Mouse (Mus musculus) T-cell, adult 66 days (primary cell): ENCODE measurements around the gene Sertad3. TPM values are rescaled to one million over a fixed set of nuclear protein-coding genes. Genes with fewer than 3 reads are reported as not detected.

Experiments
- total RNA-seq, 2 experiments: library from RNA; stranded (reverse); gene quantifications; 3 replicates in 1 of 2; 4 replicates in 1 of 2; pipeline ENCODE4 v1.2.4; 2023

The Sertad3 gene
- total RNA-seq = 10 to 100 TPM; 13.1 to 15.4 TPM

GRCm38 (mm10) chr7:27473156-27473834 lies at the start of gene Sertad3:
Gene Sertad3, plus strand, starts transcription at chr7:27473768.

DNA sequence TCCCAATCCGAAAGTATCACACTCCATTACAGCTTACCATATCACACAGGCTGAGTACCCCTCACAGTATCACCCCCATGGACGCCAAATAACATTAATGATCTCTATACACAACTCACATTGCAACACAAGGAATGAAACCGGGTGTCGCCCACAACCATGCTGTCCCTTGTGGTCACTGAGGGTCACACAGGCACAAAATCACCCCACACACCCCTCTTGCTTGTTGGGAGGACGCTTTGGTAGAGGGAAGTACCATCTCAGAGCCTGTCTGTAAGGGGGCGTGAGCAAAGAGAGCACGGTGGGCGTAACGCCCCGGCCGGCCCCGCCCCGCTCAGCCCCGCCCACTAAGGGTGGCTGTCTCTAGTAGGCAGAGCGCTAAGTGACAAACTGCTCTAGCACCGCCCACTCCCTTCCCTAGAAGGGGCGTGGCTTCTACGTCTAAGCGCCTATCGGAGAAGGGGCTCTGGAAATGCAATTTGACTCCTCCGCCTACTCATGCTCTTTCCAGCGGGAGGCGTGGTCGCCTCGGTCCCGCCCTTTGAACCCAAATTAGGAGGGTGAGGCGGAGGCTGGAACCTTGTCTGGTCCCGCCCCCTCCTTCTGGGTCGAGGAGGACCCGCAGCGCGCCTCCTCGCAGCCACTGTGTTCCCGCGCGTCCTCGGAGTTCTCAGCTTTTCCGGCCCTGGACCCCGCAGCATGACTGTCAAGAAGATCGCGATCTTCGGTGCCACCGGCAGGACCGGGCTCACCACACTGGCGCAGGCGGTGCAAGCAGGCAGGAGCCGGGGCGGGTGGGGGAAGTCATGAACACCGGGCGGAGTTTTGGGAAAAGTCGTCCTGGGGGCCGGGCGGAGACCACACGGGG lies 25.9 kb upstream of the Sertad3 start, which contains the start of the genes Sptbn4 and Blvrb:
TSS of gene Sptbn4 (minus strand) at position 268 of the 868 bp plus-strand sequence.
TSS of gene Blvrb (plus strand) at position 560 of the 868 bp plus-strand sequence.

GRCm38 (mm10) chr7:27486770-27487697 lies 13.5 kb downstream of the Sertad3 start, which contains the start of gene Sertad1:
Gene Sertad1, plus strand, starts transcription at chr7:27486910.

DNA sequence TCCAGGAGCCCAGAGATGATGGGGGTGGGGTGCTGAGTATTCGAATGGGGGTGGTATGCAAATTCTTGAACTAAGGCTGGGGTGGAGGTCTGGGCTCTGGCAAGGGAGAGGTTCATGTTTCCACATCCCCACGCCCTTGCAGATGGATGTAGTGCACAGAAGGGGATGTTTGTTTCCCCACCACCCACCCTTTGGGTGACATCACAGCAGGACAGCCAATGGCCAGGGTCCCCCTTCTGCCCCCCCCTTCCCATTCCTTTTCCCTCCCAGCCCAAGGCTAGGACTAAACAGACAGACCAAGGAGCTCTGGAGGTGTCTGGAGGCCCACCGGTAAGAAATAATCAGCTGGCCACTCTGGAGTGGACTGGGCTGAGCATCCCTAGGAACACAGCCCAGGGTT lies 25.5 kb downstream of the Sertad3 start, which contains the start of gene Prx:
TSS of gene Prx (plus strand) at position 289 of the 400 bp plus-strand sequence.

GRCm38 (mm10) chr7:27522967-27523366 lies 49.4 kb downstream of the Sertad3 start, which contains the start of gene Hipk4:
Gene Hipk4, plus strand, starts transcription at chr7:27523267.

Other genes starting within 250 kb of the Sertad3 start
- 10 to 100 TPM; 14.9 TPM for gene Itpkc, start 245.1 kb upstream of the Sertad3 start, total RNA-seq
- gene Coq8b, start 240.7 kb upstream of the Sertad3 start, total RNA-seq = 10 to 100 TPM; 14.7 to 22.1 TPM
- 1 to 10 TPM; 2.2 to 3.0 TPM for gene Numbl, start 215.3 kb upstream of the Sertad3 start, total RNA-seq
- under 1 TPM; 0.56 to 0.90 TPM for gene Ltbp4, start 136.1 kb upstream of the Sertad3 start, total RNA-seq
- gene Shkbp1, start 117.7 kb upstream of the Sertad3 start, total RNA-seq = 10 to 100 TPM; 80.3 to 82.3 TPM
- gene Gm20479, start 116.3 kb upstream of the Sertad3 start, total RNA-seq = 1 to 10 TPM; 1.4 to 6.8 TPM
- gene Sptbn4, start 26.1 kb upstream of the Sertad3 start, total RNA-seq = not detected
- gene Blvrb, start 25.8 kb upstream of the Sertad3 start, total RNA-seq = 10 to 100 TPM; 11.0 to 13.4 TPM
- 10 to 100 TPM; 32.9 to 42.1 TPM for gene Sertad1, start 13.1 kb downstream of the Sertad3 start, total RNA-seq
- 1 to 10 TPM; 1.5 to 1.6 TPM for gene Prx, start 25.6 kb downstream of the Sertad3 start, total RNA-seq
- under 1 TPM; 0.21 to 0.55 TPM for gene Hipk4, start 49.5 kb downstream of the Sertad3 start, total RNA-seq
- gene Pld3, start 79.5 kb downstream of the Sertad3 start, total RNA-seq = 100 to 1,000 TPM; 117 to 120 TPM
- gene 2310022A10Rik, start 79.5 kb downstream of the Sertad3 start, total RNA-seq = 10 to 100 TPM; 23.2 to 28.0 TPM
- gene Akt2, start 117.8 kb downstream of the Sertad3 start, total RNA-seq = 100 to 1,000 TPM; 142 to 145 TPM
- under 1 TPM in 1 of 2 experiments, not detected in 1; 0.35 TPM for gene Ttc9b, start 180.1 kb downstream of the Sertad3 start, total RNA-seq
- 10 to 100 TPM; 14.4 to 21.8 TPM for gene Map3k10, start 200.8 kb downstream of the Sertad3 start, total RNA-seq
- gene Zfp607b, start 215.6 kb downstream of the Sertad3 start, total RNA-seq = 1 to 10 TPM; 1.3 to 1.9 TPM